ENCODE assay signal across 10 mouse cellular contexts in the genomic region with DNA sequence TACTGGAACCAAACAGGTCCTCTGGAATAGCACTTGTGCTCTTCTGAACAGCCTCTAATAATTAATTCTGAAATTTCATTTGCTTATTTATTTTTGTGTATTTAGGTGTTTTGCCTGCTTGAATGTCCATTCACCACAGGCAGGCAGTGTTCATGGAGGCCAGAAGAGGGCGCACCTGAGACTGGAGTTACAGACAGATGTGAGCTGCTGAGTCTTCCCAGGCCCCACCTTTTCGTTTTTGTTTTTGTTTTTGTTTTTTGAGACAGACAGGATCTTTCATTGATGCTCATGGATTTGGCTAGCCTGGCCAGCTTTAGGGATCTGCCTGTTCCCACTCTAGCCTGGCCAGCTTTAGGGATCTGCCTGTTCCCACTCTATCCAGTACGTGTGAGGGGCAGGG. TPM values are rescaled to one million over a fixed set of nuclear protein-coding genes. Genes with fewer than 3 reads are reported as not detected.
A peak's percentile ranks its signal among the peaks of the same experiment; 100 is the strongest.
DNase-seq lines count a peak whose midpoint lies in the region; ATAC-seq lines count a peak whose summit lies in the region.
"Had no signal": no experiment of that assay in that cellular context is flagged by ENCODE, and none has a peak within 500 bp of the region (broad histone marks: within the 10 kb centered on the region; RNA-seq: fewer than 3 reads in every experiment).

No protein-coding gene starts in this region.

- no peaks in the 10 kb centered on the region for H3K4me1 ChIP-seq in intestine, embryonic 14.5 days (replicated peaks; ENCODE audit: control insufficient read depth, insufficient read depth, low read length)
- no peaks in the 10 kb centered on the region for H3K4me1 ChIP-seq in intestine, embryonic 15.5 days (replicated peaks)
- H3K4me1 ChIP-seq in midbrain, embryonic 16.5 days (ENCODE audit: control insufficient read depth, insufficient read depth, low read length) = no peaks in the 10 kb centered on the region
- H3K4me1 ChIP-seq: neural tube, embryonic 13.5 days had no signal

- H3K4me3 ChIP-seq in intestine, embryonic 14.5 days (ENCODE audit: low read depth, low read length) = no peak overlapping the region
- no peak overlapping the region for H3K4me3 ChIP-seq in intestine, embryonic 15.5 days (replicated peaks)
- H3K4me3 ChIP-seq in midbrain, embryonic 16.5 days (ENCODE audit: low read depth, low read length) = no peak overlapping the region
- H3K4me3 ChIP-seq: neural tube, embryonic 13.5 days had no signal

- H3K27me3 ChIP-seq in intestine, embryonic 14.5 days (replicated peaks; ENCODE audit: control insufficient read depth, insufficient read depth, low read length) = no peaks in the 10 kb centered on the region
- H3K27me3 ChIP-seq in intestine, embryonic 15.5 days (replicated peaks) = no peaks in the 10 kb centered on the region
- H3K27me3 ChIP-seq in midbrain, embryonic 16.5 days (ENCODE audit: control insufficient read depth, insufficient read depth, low read depth, low read length) = no peaks in the 10 kb centered on the region
- H3K27me3 ChIP-seq: neural tube, embryonic 13.5 days had no signal

- no peaks in the 10 kb centered on the region for H3K9me3 ChIP-seq in intestine, embryonic 14.5 days (ENCODE audit: control insufficient read depth, low read length)
- H3K9me3 ChIP-seq in intestine, embryonic 15.5 days = no peaks in the 10 kb centered on the region
- H3K9me3 ChIP-seq in midbrain, embryonic 16.5 days (replicated peaks; ENCODE audit: control insufficient read depth, low read length, poor library complexity, severe bottlenecking) = no peaks in the 10 kb centered on the region
- H3K9me3 ChIP-seq: neural tube, embryonic 13.5 days had no signal

- H3K36me3 ChIP-seq in intestine, embryonic 14.5 days (ENCODE audit: control insufficient read depth, insufficient read depth, low read length) = no peaks in the 10 kb centered on the region
- H3K36me3 ChIP-seq in intestine, embryonic 15.5 days = no peaks in the 10 kb centered on the region
- no peaks in the 10 kb centered on the region for H3K36me3 ChIP-seq in midbrain, embryonic 16.5 days (ENCODE audit: control insufficient read depth, insufficient read depth, low read length)
- H3K36me3 ChIP-seq: neural tube, embryonic 13.5 days had no signal

- H3K4me2 ChIP-seq in intestine, embryonic 14.5 days (ENCODE audit: low read length) = no peak overlapping the region
- no peak overlapping the region for H3K4me2 ChIP-seq in intestine, embryonic 15.5 days (replicated peaks)
- no peak overlapping the region for H3K4me2 ChIP-seq in midbrain, embryonic 16.5 days (ENCODE audit: low read length)
- H3K4me2 ChIP-seq: neural tube, embryonic 13.5 days had no signal

- peak; percentile 55 for DNase-seq in intestine, embryonic 14.5 days (ENCODE audit: low spot score)
- DNase-seq in CD4-positive helper T cell, adult 2 months (ENCODE audit: low read depth, low spot score) = peak; percentile 36
- peak; percentile 45 to 80 for DNase-seq in adrenal gland, adult (ENCODE audit: inconsistent age in 2 of 2, low spot score in 1 of 2)
- DNase-seq in heart, adult 8-10 months (ENCODE audit: low spot score) = peak; percentile 36
- DNase-seq in lung, adult 18-20 months = peak; percentile 54 to 59
- DNase-seq in testis, postnatal 10 days (ENCODE audit: low spot score) = peak; percentile 71

- no peak overlapping the region for H3K27ac ChIP-seq in intestine, embryonic 14.5 days (ENCODE audit: low read depth)
- H3K27ac ChIP-seq in intestine, embryonic 15.5 days = no peak overlapping the region
- no peak overlapping the region for H3K27ac ChIP-seq in midbrain, embryonic 16.5 days (ENCODE audit: low read length)
- H3K27ac ChIP-seq: neural tube, embryonic 13.5 days had no signal

- ATAC-seq in intestine, embryonic 14.5 days (replicated peaks; ENCODE audit: low FRiP score, low TSS enrichment, low read depth) = no peak
- no peak for ATAC-seq in intestine, embryonic 15.5 days
- ATAC-seq in midbrain, embryonic 16.5 days = no peak

- WGBS in intestine, embryonic 14.5 days = 51% methylated on average over 3 of the region's 3 CpGs
- WGBS in intestine, embryonic 15.5 days = 51% methylated on average over 3 of the region's 3 CpGs
- WGBS in midbrain, embryonic 16.5 days = 53% methylated on average over 3 of the region's 3 CpGs

- no peak overlapping the region for H3K9ac ChIP-seq in intestine, embryonic 14.5 days (ENCODE audit: low read length)
- H3K9ac ChIP-seq in intestine, embryonic 15.5 days = no peak overlapping the region
- no peak overlapping the region for H3K9ac ChIP-seq in midbrain, embryonic 16.5 days (ENCODE audit: low read depth, low read length)
- H3K9ac ChIP-seq: neural tube, embryonic 13.5 days had no signal

RNA-seq across cellular contexts. Expression of a gene that starts 9.6 kb away (rescaled TPM):
- polyA plus RNA-seq in intestine, embryonic 14.5 days (2014; fragmentation: Nextera tagmentation; extraction: Ambion mirVana) = 0.13 TPM in 1 of 2 replicates, not detected in the other
- 0.13 and 0.44 TPM in 2 replicates for polyA plus RNA-seq in intestine, embryonic 15.5 days (2015; fragmentation: Nextera tagmentation; extraction: Ambion mirVana)
- total RNA-seq in heart, adult 8-10 months (2022) = under 1 TPM in 1 of 4 experiments, not detected in 3; 0.29 TPM
- 0.21 TPM in 1 of 2 replicates, not detected in the other for polyA plus RNA-seq in midbrain, embryonic 16.5 days (2015; fragmentation: Nextera tagmentation; extraction: Ambion mirVana)
- polyA plus RNA-seq: neural tube, embryonic 13.5 days had no signal

RNA-seq across cellular contexts. Expression of a gene that starts 24.6 kb away (rescaled TPM):
- polyA plus RNA-seq in intestine, embryonic 14.5 days (2014; fragmentation: Nextera tagmentation; extraction: Ambion mirVana) = 2.3 and 14.3 TPM in 2 replicates
- polyA plus RNA-seq in intestine, embryonic 15.5 days (2015; fragmentation: Nextera tagmentation; extraction: Ambion mirVana) = 30.3 and 46.1 TPM in 2 replicates
- total RNA-seq in heart, adult 8-10 months (2022) = 1 to 10 TPM in 3 of 4 experiments, under 1 TPM in 1; 0.97 to 7.2 (median 2.7) TPM
- polyA plus RNA-seq in midbrain, embryonic 16.5 days (2015; fragmentation: Nextera tagmentation; extraction: Ambion mirVana) = 4.1 and 5.6 TPM in 2 replicates
- total RNA-seq: layer of hippocampus, postnatal 14 days had no signal

RNA-seq across cellular contexts. Expression of a gene that starts 31.5 kb away (rescaled TPM):
- 359 and 401 TPM in 2 replicates for polyA plus RNA-seq in intestine, embryonic 14.5 days (2014; fragmentation: Nextera tagmentation; extraction: Ambion mirVana)
- 412 and 430 TPM in 2 replicates for polyA plus RNA-seq in intestine, embryonic 15.5 days (2015; fragmentation: Nextera tagmentation; extraction: Ambion mirVana)
- total RNA-seq in heart, adult 8-10 months (2022) = 10 to 100 TPM; 54.7 to 77.4 (median 69.0) TPM
- polyA plus RNA-seq in midbrain, embryonic 16.5 days (2015; fragmentation: Nextera tagmentation; extraction: Ambion mirVana) = 19.3 and 19.4 TPM in 2 replicates

RNA-seq across cellular contexts. Expression of a gene that starts 35.9 kb away (rescaled TPM):
- polyA plus RNA-seq in intestine, embryonic 14.5 days (2014; fragmentation: Nextera tagmentation; extraction: Ambion mirVana) = 5.1 and 8.6 TPM in 2 replicates
- polyA plus RNA-seq in intestine, embryonic 15.5 days (2015; fragmentation: Nextera tagmentation; extraction: Ambion mirVana) = 15.0 and 15.7 TPM in 2 replicates
- not detected for total RNA-seq in heart, adult 8-10 months (2022)
- polyA plus RNA-seq in midbrain, embryonic 16.5 days (2015; fragmentation: Nextera tagmentation; extraction: Ambion mirVana) = not detected in 2 replicates
- total RNA-seq: layer of hippocampus, postnatal 14 days had no signal
- polyA plus RNA-seq: neural tube, embryonic 13.5 days had no signal

RNA-seq across cellular contexts. Expression of a gene that starts 40.6 kb away (rescaled TPM):
- polyA plus RNA-seq in intestine, embryonic 14.5 days (2014; fragmentation: Nextera tagmentation; extraction: Ambion mirVana) = 4.1 and 5.3 TPM in 2 replicates
- polyA plus RNA-seq in intestine, embryonic 15.5 days (2015; fragmentation: Nextera tagmentation; extraction: Ambion mirVana) = 4.4 and 8.2 TPM in 2 replicates
- 10 to 100 TPM in 2 of 4 experiments, 1 to 10 TPM in 2; 5.9 to 16.2 (median 9.5) TPM for total RNA-seq in heart, adult 8-10 months (2022)
- polyA plus RNA-seq in midbrain, embryonic 16.5 days (2015; fragmentation: Nextera tagmentation; extraction: Ambion mirVana) = 0.53 TPM in 1 of 2 replicates, not detected in the other
- polyA plus RNA-seq: neural tube, embryonic 13.5 days had no signal

Comparison
In these comparisons a context has a peak if more than half of its experiments do, and no peak if none do; other contexts are left out.
1. RNA of a gene that starts 31.5 kb away (polyA plus RNA-seq): 412 to 430 TPM in intestine, embryonic 15.5 days and 359 to 401 TPM in intestine, embryonic 14.5 days; 19.3 to 19.4 TPM in midbrain, embryonic 16.5 days; every median in the first group is over 10 times any median in the second.
2. Peak in every context shown above with its lines, with median percentiles within 50 percentile points of each other: DNase-seq.